Mouse (Mus musculus): ENCODE data around the gene Rbpjl. TPM values are rescaled to one million over a fixed set of nuclear protein-coding genes. Genes with fewer than 3 reads are reported as not detected.

The Rbpjl gene
- polyA plus RNA-seq, 1 experiment, result 0.24 TPM

DNA sequence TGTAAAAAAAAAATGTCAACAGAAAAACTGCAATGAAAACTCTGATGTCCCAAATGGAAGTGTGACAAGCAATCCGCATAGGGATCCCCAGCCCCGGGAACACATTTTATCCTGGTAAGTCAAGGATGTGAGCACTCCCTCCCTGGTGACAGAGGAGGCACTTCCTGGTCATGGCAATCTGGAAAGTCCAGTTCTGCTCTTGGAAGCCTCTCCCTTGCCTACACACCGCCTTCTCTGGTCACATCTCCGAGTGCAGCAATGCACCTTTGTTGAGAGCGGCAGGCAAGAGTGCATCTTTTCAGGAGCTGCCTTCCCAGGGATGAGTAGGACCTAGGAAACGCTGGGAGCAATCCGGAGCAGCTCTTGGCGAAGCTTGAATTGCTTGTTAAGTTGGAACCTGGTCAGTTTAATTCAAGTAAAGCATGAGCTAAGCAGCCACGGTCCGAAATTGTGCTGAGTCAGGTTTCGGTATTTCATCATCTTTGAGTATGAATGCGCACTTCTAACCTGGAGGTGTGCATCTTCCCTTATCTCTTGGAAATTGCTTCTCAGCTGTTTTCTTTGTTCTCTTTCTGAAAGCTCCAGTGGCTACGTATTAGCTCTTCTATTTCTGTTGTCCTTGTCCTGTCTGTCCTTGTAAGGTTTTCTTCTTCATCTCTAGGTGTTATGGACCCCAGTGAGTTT is 41.8 kb upstream of the Rbpjl start:
- Histone ChIP-seq H3K27me3 (ENCODE audit: control insufficient read depth, insufficient read depth, low read length) (no peaks in the 10 kb centered on the region), H3K36me3 (ENCODE audit: control insufficient read depth, insufficient read depth, low read length) (no peaks in the 10 kb centered on the region), H3K27ac (ENCODE audit: control insufficient read depth, insufficient read depth, low read length) (no peak overlapping the region), H3K4me3 (ENCODE audit: control insufficient read depth, insufficient read depth, low read length) (no peak overlapping the region), H3K4me1 (replicated peaks; ENCODE audit: control insufficient read depth, insufficient read depth, low read length) (peaks cover 3% of the 10 kb centered on the region; the same call in 1 of the 2 replicates)
- WGBS, result 40% methylated on average over 13 of the region's 13 CpGs
- TF ChIP-seq CTCF (IDR thresholded peaks at IDR 0.05; ENCODE audit: borderline replicate concordance, control insufficient read depth, extremely low read depth, insufficient read depth, low read length, poor library complexity) (no peak), POLR2A (IDR thresholded peaks at IDR 0.05; ENCODE audit: control insufficient read depth, extremely low read depth, insufficient read depth, low read length, poor library complexity) (no peak)
- no peak for DNase-seq

DNA sequence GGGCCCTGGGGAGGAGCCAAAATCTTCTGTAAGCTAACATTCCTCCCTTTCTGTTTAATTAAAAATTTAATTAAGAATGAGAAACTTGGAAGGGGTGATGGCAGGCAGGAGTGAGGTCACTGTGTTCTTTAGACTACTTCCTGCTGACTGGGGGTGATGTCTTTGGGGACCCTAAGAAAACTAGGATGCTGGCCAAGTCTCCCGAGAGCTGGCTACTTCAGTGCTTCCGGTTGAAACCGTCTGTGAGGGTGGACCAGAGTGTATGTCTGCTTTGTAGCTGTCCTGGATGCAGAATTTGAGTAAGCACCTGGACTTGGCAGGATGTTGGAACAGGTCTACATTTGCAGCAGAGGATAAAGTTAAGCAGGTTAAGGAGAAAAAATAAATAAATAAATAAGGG is 36.0 kb upstream of the Rbpjl start:
- no peak overlapping the region for H3K4me3 ChIP-seq (ENCODE audit: control insufficient read depth, insufficient read depth, low read length)
- H3K27me3 ChIP-seq (ENCODE audit: control insufficient read depth, insufficient read depth, low read length), result no peaks in the 10 kb centered on the region
- WGBS, result 79% methylated on average over 3 of the region's 3 CpGs
- TF ChIP-seq POLR2A (IDR thresholded peaks at IDR 0.05; ENCODE audit: control insufficient read depth, extremely low read depth, insufficient read depth, low read length, poor library complexity), result no peak
- TF ChIP-seq CTCF (IDR thresholded peaks at IDR 0.05; ENCODE audit: borderline replicate concordance, control insufficient read depth, extremely low read depth, insufficient read depth, low read length, poor library complexity), result no peak
- H3K4me1 ChIP-seq (replicated peaks; ENCODE audit: control insufficient read depth, insufficient read depth, low read length), result no peaks in the 10 kb centered on the region
- no peaks in the 10 kb centered on the region for H3K36me3 ChIP-seq (ENCODE audit: control insufficient read depth, insufficient read depth, low read length)
- no peak for DNase-seq
- H3K27ac ChIP-seq (ENCODE audit: control insufficient read depth, insufficient read depth, low read length), result no peak overlapping the region

DNA sequence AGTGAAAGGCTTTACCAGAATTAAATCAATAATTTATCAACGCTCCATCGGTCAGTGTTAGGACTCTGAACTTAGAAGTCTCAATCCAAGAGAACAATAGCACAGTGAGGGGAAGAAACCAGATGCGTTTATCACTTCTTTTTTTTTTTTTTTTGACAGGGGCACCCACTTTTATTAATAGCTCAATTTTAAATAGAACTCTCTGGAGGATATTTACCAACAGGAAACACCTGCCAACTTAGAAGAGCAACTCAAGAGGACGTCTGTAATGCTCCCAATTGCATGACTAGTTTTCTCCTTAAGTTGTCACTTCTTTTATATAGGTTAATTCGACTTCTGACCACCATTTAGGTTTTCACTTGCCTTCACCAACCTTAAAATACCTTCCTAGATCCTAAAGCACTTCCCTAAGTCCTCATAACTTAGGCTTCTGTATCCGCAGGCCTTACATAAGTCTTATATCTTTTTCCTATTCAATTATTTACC is 34.3 kb upstream of the Rbpjl start:
- DNase-seq, result no peak
- Histone ChIP-seq H3K27ac (ENCODE audit: control insufficient read depth, insufficient read depth, low read length) (no peak overlapping the region), H3K27me3 (ENCODE audit: control insufficient read depth, insufficient read depth, low read length) (no peaks in the 10 kb centered on the region), H3K4me1 (replicated peaks; ENCODE audit: control insufficient read depth, insufficient read depth, low read length) (no peaks in the 10 kb centered on the region), H3K36me3 (ENCODE audit: control insufficient read depth, insufficient read depth, low read length) (no peaks in the 10 kb centered on the region), H3K4me3 (ENCODE audit: control insufficient read depth, insufficient read depth, low read length) (no peak overlapping the region)
- 50% methylated on average over 6 of the region's 6 CpGs for WGBS
- TF ChIP-seq CTCF (IDR thresholded peaks at IDR 0.05; ENCODE audit: borderline replicate concordance, control insufficient read depth, extremely low read depth, insufficient read depth, low read length, poor library complexity), result no peak
- TF ChIP-seq POLR2A (IDR thresholded peaks at IDR 0.05; ENCODE audit: control insufficient read depth, extremely low read depth, insufficient read depth, low read length, poor library complexity), result no peak

DNA sequence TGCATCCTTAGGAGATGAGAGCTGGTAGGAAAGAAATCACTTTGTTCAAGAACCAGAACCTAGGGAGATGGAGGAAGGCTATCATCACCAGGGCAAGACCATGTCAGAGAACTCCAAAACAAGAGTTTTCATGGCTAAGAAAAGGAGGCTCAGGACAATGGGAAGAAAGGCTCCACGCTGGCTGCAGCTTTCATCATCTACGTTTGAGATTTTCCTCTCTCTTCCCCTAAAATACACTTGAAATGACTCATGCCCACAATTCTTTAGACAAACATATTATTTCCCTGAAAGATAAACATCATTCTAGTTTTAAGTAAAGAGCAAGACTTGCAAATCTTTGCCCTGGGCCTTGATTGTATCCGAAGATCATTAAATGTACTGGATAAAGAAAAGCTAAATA is 31.6 kb upstream of the Rbpjl start:
- TF ChIP-seq POLR2A (IDR thresholded peaks at IDR 0.05; ENCODE audit: control insufficient read depth, extremely low read depth, insufficient read depth, low read length, poor library complexity) (no peak), CTCF (IDR thresholded peaks at IDR 0.05; ENCODE audit: borderline replicate concordance, control insufficient read depth, extremely low read depth, insufficient read depth, low read length, poor library complexity) (no peak)
- Histone ChIP-seq H3K4me3 (ENCODE audit: control insufficient read depth, insufficient read depth, low read length) (no peak overlapping the region), H3K27me3 (ENCODE audit: control insufficient read depth, insufficient read depth, low read length) (no peaks in the 10 kb centered on the region), H3K27ac (ENCODE audit: control insufficient read depth, insufficient read depth, low read length) (no peak overlapping the region), H3K4me1 (replicated peaks; ENCODE audit: control insufficient read depth, insufficient read depth, low read length) (no peaks in the 10 kb centered on the region), H3K36me3 (ENCODE audit: control insufficient read depth, insufficient read depth, low read length) (no peaks in the 10 kb centered on the region)
- no peak for DNase-seq
- WGBS, result 97% methylated on average over 3 of the region's 3 CpGs

DNA sequence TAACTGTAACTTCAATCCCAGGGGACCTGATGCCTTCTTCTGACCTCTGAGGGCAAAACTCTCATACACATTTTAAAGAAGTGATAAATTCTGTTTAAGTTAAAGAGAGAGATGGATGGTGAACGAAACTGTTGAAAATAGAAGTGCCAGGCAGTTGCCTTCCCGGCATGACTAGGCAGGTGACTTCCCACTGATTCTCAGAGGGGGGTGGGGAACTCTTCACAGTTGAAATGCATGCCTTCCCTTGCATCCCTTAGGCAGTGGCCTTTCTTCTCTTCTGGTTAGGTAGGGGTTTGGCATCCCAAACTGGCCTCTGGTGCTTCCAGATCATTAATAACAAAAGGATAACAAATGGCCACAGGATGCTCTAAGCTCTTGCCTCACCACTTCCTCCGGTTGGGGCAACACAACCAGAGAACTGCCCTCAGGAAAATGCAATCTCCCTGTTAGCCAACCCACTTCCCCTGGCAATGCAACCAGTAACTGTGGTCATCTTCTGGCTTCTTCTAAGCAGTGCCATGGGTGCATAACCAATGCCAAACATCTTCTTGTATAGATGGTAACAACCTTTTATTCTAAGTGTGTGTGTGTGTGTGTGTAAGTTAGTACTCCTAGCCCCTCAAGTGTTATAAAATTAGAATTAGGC is 30.4 kb upstream of the Rbpjl start:
- TF ChIP-seq CTCF (IDR thresholded peaks at IDR 0.05; ENCODE audit: borderline replicate concordance, control insufficient read depth, extremely low read depth, insufficient read depth, low read length, poor library complexity) (no peak), POLR2A (IDR thresholded peaks at IDR 0.05; ENCODE audit: control insufficient read depth, extremely low read depth, insufficient read depth, low read length, poor library complexity) (no peak)
- WGBS, result 9% methylated on average over 3 of the region's 3 CpGs
- H3K27ac ChIP-seq (ENCODE audit: control insufficient read depth, insufficient read depth, low read length), result no peak overlapping the region
- no peak overlapping the region for H3K4me3 ChIP-seq (ENCODE audit: control insufficient read depth, insufficient read depth, low read length)
- no peaks in the 10 kb centered on the region for H3K36me3 ChIP-seq (ENCODE audit: control insufficient read depth, insufficient read depth, low read length)
- DNase-seq, result no peak
- H3K4me1 ChIP-seq (replicated peaks; ENCODE audit: control insufficient read depth, insufficient read depth, low read length), result no peaks in the 10 kb centered on the region
- H3K27me3 ChIP-seq (ENCODE audit: control insufficient read depth, insufficient read depth, low read length), result no peaks in the 10 kb centered on the region

DNA sequence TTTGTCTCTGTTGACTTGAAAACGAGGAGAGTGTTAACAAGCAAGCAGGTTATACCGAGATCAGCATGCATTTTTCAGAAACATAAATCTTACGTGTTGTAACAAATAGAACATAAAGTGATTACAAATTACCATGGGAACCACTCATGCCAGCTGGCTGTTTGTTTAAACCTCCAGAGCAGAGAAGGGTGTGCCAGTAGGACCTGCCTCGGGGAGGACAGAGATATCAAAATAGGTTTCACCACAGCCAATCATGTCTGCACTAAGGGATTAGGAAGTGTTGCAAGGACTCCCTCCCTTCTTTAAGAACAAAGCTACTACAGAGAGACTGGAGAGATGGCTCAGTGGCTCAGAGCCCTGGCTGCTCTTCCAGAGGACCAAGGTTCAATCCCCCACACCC is 29.8 kb upstream of the Rbpjl start:
- 39% methylated on average over 4 of the region's 4 CpGs for WGBS
- Histone ChIP-seq H3K36me3 (ENCODE audit: control insufficient read depth, insufficient read depth, low read length) (no peaks in the 10 kb centered on the region), H3K4me1 (replicated peaks; ENCODE audit: control insufficient read depth, insufficient read depth, low read length) (no peaks in the 10 kb centered on the region), H3K27ac (ENCODE audit: control insufficient read depth, insufficient read depth, low read length) (no peak overlapping the region), H3K4me3 (ENCODE audit: control insufficient read depth, insufficient read depth, low read length) (no peak overlapping the region), H3K27me3 (ENCODE audit: control insufficient read depth, insufficient read depth, low read length) (no peaks in the 10 kb centered on the region)
- DNase-seq, result no peak
- no peak for TF ChIP-seq CTCF (IDR thresholded peaks at IDR 0.05; ENCODE audit: borderline replicate concordance, control insufficient read depth, extremely low read depth, insufficient read depth, low read length, poor library complexity)
- no peak for TF ChIP-seq POLR2A (IDR thresholded peaks at IDR 0.05; ENCODE audit: control insufficient read depth, extremely low read depth, insufficient read depth, low read length, poor library complexity)
